Mouse (Mus musculus): ENCODE data around the gene Ly9. TPM values are rescaled to one million over a fixed set of nuclear protein-coding genes. Genes with fewer than 3 reads are reported as not detected.
A peak's percentile ranks its signal among the peaks of the same experiment; 100 is the strongest.

Gene Ly9
- polyA plus RNA-seq, 1 experiment from 2014 or later: not detected

DNA sequence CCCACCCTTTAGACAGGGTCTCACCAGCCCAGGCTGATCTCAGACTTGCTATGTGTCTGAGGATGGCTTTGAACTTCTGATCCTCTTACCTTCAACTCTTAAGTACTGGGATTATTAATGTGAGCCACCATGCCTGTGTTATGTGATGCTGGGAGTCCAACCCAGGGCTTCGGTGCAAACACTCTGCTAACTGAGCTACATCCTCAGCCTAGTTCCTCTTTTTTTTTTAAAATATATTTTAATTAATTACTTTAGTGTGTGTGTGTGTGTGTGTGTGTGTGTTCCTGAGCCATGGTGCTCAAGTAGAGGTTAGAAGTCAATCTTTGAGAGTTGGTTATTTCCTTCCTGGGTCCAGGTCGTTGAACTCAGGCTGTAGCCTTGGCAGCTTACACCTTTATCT lies 44.2 kb downstream of the Ly9 start:
- H3K27ac ChIP-seq (ENCODE audit: low read length): no peak overlapping the region
- H3K9ac ChIP-seq (replicated peaks; ENCODE audit: low read depth, low read length): no peak overlapping the region
- no peak overlapping the region for H3K4me3 ChIP-seq (replicated peaks; ENCODE audit: low read length)
- no peaks in the 10 kb centered on the region for H3K27me3 ChIP-seq (replicated peaks; ENCODE audit: control insufficient read depth, insufficient read depth, low read length)
- no peaks in the 10 kb centered on the region for H3K9me3 ChIP-seq (ENCODE audit: control insufficient read depth, low read length)
- no peaks in the 10 kb centered on the region for H3K36me3 ChIP-seq (ENCODE audit: control insufficient read depth, insufficient read depth)
- ATAC-seq: no peak
- no peaks in the 10 kb centered on the region for H3K4me1 ChIP-seq (replicated peaks; ENCODE audit: control insufficient read depth, insufficient read depth, low read length)
- WGBS: 84% methylated on average over 2 of the region's 2 CpGs
- H3K4me2 ChIP-seq (ENCODE audit: low read length): no peak overlapping the region

DNA sequence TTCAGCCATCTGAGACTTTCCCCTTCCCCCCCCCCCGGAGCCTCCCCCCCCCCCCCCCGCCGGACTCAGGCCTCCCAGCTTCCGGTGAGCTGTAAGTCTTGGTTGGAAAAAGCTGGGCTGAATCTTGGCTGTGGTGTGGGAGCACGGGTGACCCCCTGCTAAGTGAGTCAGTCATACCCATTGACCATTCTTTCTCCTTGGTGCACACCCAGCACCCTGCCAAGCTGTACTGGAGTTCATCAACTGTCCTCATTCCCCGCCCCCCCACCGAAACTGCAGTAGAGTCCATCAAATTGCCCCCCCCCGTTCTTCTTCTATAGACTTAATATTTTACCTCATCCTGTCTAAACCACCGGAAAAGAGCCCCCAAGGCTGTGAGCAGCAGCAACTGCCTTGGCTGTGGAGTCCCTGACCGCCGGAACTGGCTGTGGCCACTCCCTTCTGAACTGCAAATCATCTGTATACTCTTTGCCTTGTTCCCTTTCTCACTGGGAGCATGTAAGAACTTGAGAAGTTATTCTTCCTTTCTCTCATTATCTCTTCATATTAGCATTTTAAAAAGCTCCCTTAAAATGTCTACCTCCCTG lies 45.5 kb downstream of the Ly9 start:
- no peak for ATAC-seq
- whole genome bisulfite sequencing: 69% methylated on average over 8 of the region's 11 CpGs
- no peaks in the 10 kb centered on the region for H3K36me3 ChIP-seq (ENCODE audit: control insufficient read depth, insufficient read depth)
- H3K9ac ChIP-seq (replicated peaks; ENCODE audit: low read depth, low read length): no peak overlapping the region
- no peak overlapping the region for H3K4me2 ChIP-seq (ENCODE audit: low read length)
- H3K9me3 ChIP-seq (ENCODE audit: control insufficient read depth, low read length): no peaks in the 10 kb centered on the region
- H3K4me1 ChIP-seq (replicated peaks; ENCODE audit: control insufficient read depth, insufficient read depth, low read length): no peaks in the 10 kb centered on the region
- H3K4me3 ChIP-seq (replicated peaks; ENCODE audit: low read length): no peak overlapping the region
- H3K27me3 ChIP-seq (replicated peaks; ENCODE audit: control insufficient read depth, insufficient read depth, low read length): no peaks in the 10 kb centered on the region
- H3K27ac ChIP-seq (ENCODE audit: low read length): no peak overlapping the region

DNA sequence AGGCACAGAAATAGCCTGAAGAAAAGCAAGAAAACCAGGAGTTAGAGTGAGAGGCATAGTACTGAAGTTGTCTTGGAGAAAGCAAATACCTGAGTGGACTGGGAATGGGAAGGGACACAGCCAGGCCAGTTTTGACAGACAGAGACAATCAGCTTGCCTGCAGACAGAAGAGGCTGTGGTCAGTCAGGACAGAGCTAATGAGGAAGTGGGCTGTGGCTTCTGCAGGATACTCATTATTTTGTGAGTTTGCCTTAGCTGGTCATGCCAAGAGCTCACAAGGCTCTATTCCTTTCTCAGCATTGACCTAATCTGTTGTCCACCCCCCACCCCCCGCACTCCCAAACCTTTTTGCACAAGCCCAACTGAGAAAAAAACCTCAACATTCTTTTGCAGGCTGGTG lies 46.0 kb downstream of the Ly9 start:
- no peak for ATAC-seq
- Histone ChIP-seq H3K9me3 (ENCODE audit: control insufficient read depth, low read length) (no peaks in the 10 kb centered on the region), H3K4me2 (ENCODE audit: low read length) (no peak overlapping the region), H3K27ac (ENCODE audit: low read length) (no peak overlapping the region), H3K4me3 (replicated peaks; ENCODE audit: low read length) (no peak overlapping the region), H3K36me3 (ENCODE audit: control insufficient read depth, insufficient read depth) (no peaks in the 10 kb centered on the region), H3K4me1 (replicated peaks; ENCODE audit: control insufficient read depth, insufficient read depth, low read length) (no peaks in the 10 kb centered on the region), H3K9ac (replicated peaks; ENCODE audit: low read depth, low read length) (no peak overlapping the region), H3K27me3 (replicated peaks; ENCODE audit: control insufficient read depth, insufficient read depth, low read length) (no peaks in the 10 kb centered on the region)
- WGBS: 50% methylated on average over 1 of the region's 1 CpGs

GRCm38 (mm10) chr1:171560262-171560661 lies 46.9 kb downstream of the Ly9 start:
- Histone ChIP-seq H3K4me2 (ENCODE audit: low read length) (no peak overlapping the region), H3K9me3 (ENCODE audit: control insufficient read depth, low read length) (no peaks in the 10 kb centered on the region), H3K4me1 (replicated peaks; ENCODE audit: control insufficient read depth, insufficient read depth, low read length) (no peaks in the 10 kb centered on the region), H3K9ac (replicated peaks; ENCODE audit: low read depth, low read length) (no peak overlapping the region), H3K27me3 (replicated peaks; ENCODE audit: control insufficient read depth, insufficient read depth, low read length) (no peaks in the 10 kb centered on the region), H3K27ac (ENCODE audit: low read length) (no peak overlapping the region), H3K4me3 (replicated peaks; ENCODE audit: low read length) (no peak overlapping the region), H3K36me3 (ENCODE audit: control insufficient read depth, insufficient read depth) (no peaks in the 10 kb centered on the region)
- ATAC-seq: no peak
- 83% methylated on average over 2 of the region's 2 CpGs for whole genome bisulfite sequencing

GRCm38 (mm10) chr1:171558898-171559297 lies 48.3 kb downstream of the Ly9 start, which contains the start of gene Cd244a:
TSS of gene Cd244a (plus strand) at chr1:171559193.
- Histone ChIP-seq H3K4me3 (replicated peaks; ENCODE audit: low read length) (no peak within 1 kb of the TSS), H3K9me3 (ENCODE audit: control insufficient read depth, low read length) (no peaks in the 10 kb centered on the region), H3K9ac (replicated peaks; ENCODE audit: low read depth, low read length) (no peak within 1 kb of the TSS), H3K27ac (ENCODE audit: low read length) (no peak within 1 kb of the TSS), H3K4me2 (ENCODE audit: low read length) (no peak within 1 kb of the TSS), H3K27me3 (replicated peaks; ENCODE audit: control insufficient read depth, insufficient read depth, low read length) (no peaks in the 10 kb centered on the region), H3K4me1 (replicated peaks; ENCODE audit: control insufficient read depth, insufficient read depth, low read length) (no peaks in the 10 kb centered on the region), H3K36me3 (ENCODE audit: control insufficient read depth, insufficient read depth) (no peaks in the 10 kb centered on the region)
- ATAC-seq: no peak
- 80% methylated on average over 4 of the region's 4 CpGs for WGBS

GRCm38 (mm10) chr1:171558407-171558806 lies 48.8 kb downstream of the Ly9 start:
- ATAC-seq: no peak
- no peaks in the 10 kb centered on the region for H3K27me3 ChIP-seq (replicated peaks; ENCODE audit: control insufficient read depth, insufficient read depth, low read length)

GRCm38 (mm10) chr1:171556366-171556765 lies 50.8 kb downstream of the Ly9 start:
- Histone ChIP-seq H3K27ac (ENCODE audit: low read length) (no peak overlapping the region), H3K4me3 (replicated peaks; ENCODE audit: low read length) (no peak overlapping the region), H3K4me2 (ENCODE audit: low read length) (no peak overlapping the region), H3K27me3 (replicated peaks; ENCODE audit: control insufficient read depth, insufficient read depth, low read length) (no peaks in the 10 kb centered on the region), H3K9me3 (ENCODE audit: control insufficient read depth, low read length) (no peaks in the 10 kb centered on the region), H3K9ac (replicated peaks; ENCODE audit: low read depth, low read length) (no peak overlapping the region), H3K36me3 (ENCODE audit: control insufficient read depth, insufficient read depth) (no peaks in the 10 kb centered on the region), H3K4me1 (replicated peaks; ENCODE audit: control insufficient read depth, insufficient read depth, low read length) (no peaks in the 10 kb centered on the region; the same call in 1 of the 2 replicates)
- WGBS: 90% methylated on average over 2 of the region's 2 CpGs
- no peak for ATAC-seq

More at GRCm38 (mm10) chr1:171558407-171558806, 48.8 kb downstream of the Ly9 start:
- 79% methylated on average over 6 of the region's 6 CpGs for WGBS
- Histone ChIP-seq H3K27ac (ENCODE audit: low read length) (no peak overlapping the region), H3K4me2 (ENCODE audit: low read length) (no peak overlapping the region), H3K4me1 (replicated peaks; ENCODE audit: control insufficient read depth, insufficient read depth, low read length) (no peaks in the 10 kb centered on the region; the same call in 1 of the 2 replicates), H3K36me3 (ENCODE audit: control insufficient read depth, insufficient read depth) (no peaks in the 10 kb centered on the region), H3K9ac (replicated peaks; ENCODE audit: low read depth, low read length) (no peak overlapping the region), H3K4me3 (replicated peaks; ENCODE audit: low read length) (no peak overlapping the region), H3K9me3 (ENCODE audit: control insufficient read depth, low read length) (no peaks in the 10 kb centered on the region)

DNA sequence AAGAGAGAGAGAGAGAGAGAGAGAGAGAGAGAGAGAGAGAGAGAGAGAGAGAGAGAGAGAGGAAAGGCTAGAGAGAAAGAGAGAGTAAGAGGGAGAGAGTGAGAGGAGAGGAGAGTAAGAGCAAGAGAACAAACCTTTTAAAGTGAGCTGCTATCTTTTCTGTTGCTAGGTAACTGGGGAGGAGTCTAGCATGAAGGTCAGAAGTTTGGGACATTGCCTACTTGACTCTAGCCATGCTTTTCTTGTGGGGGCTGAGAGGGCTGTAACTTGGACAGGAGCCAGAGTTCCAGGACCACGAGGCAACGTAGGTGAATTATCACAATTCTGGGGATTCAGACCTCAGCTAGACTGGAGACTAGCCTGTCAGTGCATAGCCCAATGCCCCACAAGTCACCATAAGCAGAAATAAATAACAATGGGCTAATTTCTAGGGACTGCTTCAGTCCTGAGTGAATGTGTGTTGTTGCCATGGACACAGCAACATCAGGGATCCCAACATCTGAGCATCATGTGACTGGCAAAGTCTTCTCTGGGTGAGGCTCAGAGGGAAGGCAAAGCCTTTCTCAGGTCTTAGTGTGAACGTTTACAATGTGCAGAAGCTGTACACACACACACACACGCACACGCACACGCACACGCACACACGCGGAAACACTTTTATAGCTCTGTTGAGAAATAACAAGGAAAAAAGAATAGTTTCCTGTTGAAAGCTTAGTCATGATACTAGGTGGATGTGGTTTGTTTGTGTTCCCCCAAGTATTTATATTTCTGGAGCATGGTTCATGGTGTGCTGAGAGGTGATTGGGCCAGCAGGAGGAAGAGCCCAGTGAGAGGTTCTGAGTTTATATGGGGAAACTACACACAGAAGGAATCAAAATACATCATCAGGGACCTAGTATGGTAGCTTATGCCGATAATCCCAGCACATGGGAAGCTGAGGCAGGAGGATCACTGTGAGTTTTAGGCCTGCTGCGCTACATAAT lies 53.6 kb downstream of the Ly9 start:
- Histone ChIP-seq H3K9ac (replicated peaks; ENCODE audit: low read depth, low read length) (no peak overlapping the region), H3K4me3 (replicated peaks; ENCODE audit: low read length) (no peak overlapping the region), H3K27ac (ENCODE audit: low read length) (no peak overlapping the region), H3K27me3 (replicated peaks; ENCODE audit: control insufficient read depth, insufficient read depth, low read length) (no peaks in the 10 kb centered on the region), H3K9me3 (ENCODE audit: control insufficient read depth, low read length) (no peaks in the 10 kb centered on the region), H3K4me1 (replicated peaks; ENCODE audit: control insufficient read depth, insufficient read depth, low read length) (no peaks in the 10 kb centered on the region; the same call in 1 of the 2 replicates), H3K36me3 (ENCODE audit: control insufficient read depth, insufficient read depth) (no peaks in the 10 kb centered on the region), H3K4me2 (ENCODE audit: low read length) (no peak overlapping the region)
- WGBS: 83% methylated on average over 11 of the region's 11 CpGs
- ATAC-seq: 0 out of 2 replicates have a peak, but pooled peaks have one; percentile 36

DNA sequence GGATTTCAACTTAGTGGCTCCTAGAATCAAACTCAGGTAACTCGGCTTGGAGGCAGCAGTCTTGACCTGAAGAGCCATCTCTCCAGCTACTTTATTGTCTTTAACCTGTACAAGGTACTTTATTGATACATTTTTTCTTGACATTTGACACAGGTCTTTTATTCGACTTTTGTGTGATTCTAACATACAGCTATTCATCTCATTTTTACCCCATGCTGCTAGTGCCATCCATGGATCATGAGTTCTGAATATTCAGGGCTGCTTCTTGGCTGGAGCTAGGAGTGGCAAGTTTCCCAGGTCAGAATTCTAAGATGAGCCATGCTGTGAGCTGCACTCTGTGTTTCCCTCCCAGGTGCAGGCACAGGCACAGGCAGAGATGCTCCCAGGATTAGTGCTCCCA lies 55.0 kb downstream of the Ly9 start:
- WGBS: 80% methylated on average over 2 of the region's 2 CpGs
- Histone ChIP-seq H3K27me3 (replicated peaks; ENCODE audit: control insufficient read depth, insufficient read depth, low read length) (no peaks in the 10 kb centered on the region), H3K9ac (replicated peaks; ENCODE audit: low read depth, low read length) (no peak overlapping the region), H3K36me3 (ENCODE audit: control insufficient read depth, insufficient read depth) (no peaks in the 10 kb centered on the region), H3K27ac (ENCODE audit: low read length) (no peak overlapping the region), H3K9me3 (ENCODE audit: control insufficient read depth, low read length) (no peaks in the 10 kb centered on the region), H3K4me3 (replicated peaks; ENCODE audit: low read length) (no peak overlapping the region), H3K4me2 (ENCODE audit: low read length) (no peak overlapping the region), H3K4me1 (replicated peaks; ENCODE audit: control insufficient read depth, insufficient read depth, low read length) (no peaks in the 10 kb centered on the region; the same call in 1 of the 2 replicates)
- ATAC-seq: no peak
